Mouse (Mus musculus): ENCODE measurements at regions not wholly inside any gene's neighbourhood (a gene's known extent, or its start where the extent isn't known, plus 50 kb on each side); places are given as distances from the start of the nearest gene placed in this dataset.
"Not testable (repeated sequence)": the region's sequence is repeated elsewhere in the genome, so short reads cannot be mapped to it uniquely, and the experiment has no call there.

- WGBS (ENCODE audit: insufficient replicate concordance): 51% methylated on average over 8 of the region's 8 CpGs
- H3K27ac ChIP-seq: no peak overlapping the region
- H3K4me3 ChIP-seq (replicated peaks): no peak overlapping the region
- no peak overlapping the region for H3K4me2 ChIP-seq
- no peak for ATAC-seq (ENCODE audit: low read depth)
- H3K9ac ChIP-seq: no peak overlapping the region
- DNase-seq: no peak
- H3K9me3 ChIP-seq (replicated peaks): no peaks in the 10 kb centered on the region
- no peaks in the 10 kb centered on the region for H3K36me3 ChIP-seq
- H3K4me1 ChIP-seq (replicated peaks): no peaks in the 10 kb centered on the region
- no peaks in the 10 kb centered on the region for H3K27me3 ChIP-seq
Observed at GRCm38 (mm10) chr12:29050516-29051251, 299.1 kb downstream of the Eipr1 start.

GRCm38 (mm10) chr12:29054367-29054766, 302.8 kb downstream of the Eipr1 start:
- WGBS (ENCODE audit: insufficient replicate concordance): 42% methylated on average over 7 of the region's 7 CpGs
- no peak overlapping the region for H3K27ac ChIP-seq
- ATAC-seq (ENCODE audit: low read depth): no peak

GRCm38 (mm10) chr12:29062025-29062637, 310.5 kb downstream of the Eipr1 start:
- Histone ChIP-seq H3K9me3 (replicated peaks) (no peaks in the 10 kb centered on the region), H3K4me1 (replicated peaks) (no peaks in the 10 kb centered on the region), H3K9ac (no peak overlapping the region), H3K27me3 (no peaks in the 10 kb centered on the region), H3K36me3 (no peaks in the 10 kb centered on the region), H3K4me3 (replicated peaks) (no peak overlapping the region), H3K4me2 (no peak overlapping the region), H3K27ac (no peak overlapping the region)
- DNase-seq: no peak
- WGBS (ENCODE audit: insufficient replicate concordance): 64% methylated on average over 14 of the region's 14 CpGs
- no peak for ATAC-seq (ENCODE audit: low read depth)

More at GRCm38 (mm10) chr12:29054367-29054766, 302.8 kb downstream of the Eipr1 start:
- H3K9me3 ChIP-seq (replicated peaks): no peaks in the 10 kb centered on the region
- no peak overlapping the region for H3K9ac ChIP-seq
- no peaks in the 10 kb centered on the region for H3K4me1 ChIP-seq (replicated peaks)
- DNase-seq: no peak
- H3K4me3 ChIP-seq (replicated peaks): no peak overlapping the region
- no peak overlapping the region for H3K4me2 ChIP-seq
- no peaks in the 10 kb centered on the region for H3K27me3 ChIP-seq
- H3K36me3 ChIP-seq: no peaks in the 10 kb centered on the region

GRCm38 (mm10) chr12:29062801-29063200, 311.2 kb downstream of the Eipr1 start:
- DNase-seq (no peak), ATAC-seq (ENCODE audit: low read depth) (no peak)
- Histone ChIP-seq H3K36me3 (no peaks in the 10 kb centered on the region), H3K27ac (no peak overlapping the region), H3K4me2 (no peak overlapping the region), H3K4me1 (replicated peaks) (no peaks in the 10 kb centered on the region), H3K9me3 (replicated peaks) (no peaks in the 10 kb centered on the region), H3K4me3 (replicated peaks) (no peak overlapping the region), H3K27me3 (no peaks in the 10 kb centered on the region), H3K9ac (no peak overlapping the region)
- 71% methylated on average over 3 of the region's 3 CpGs for WGBS (ENCODE audit: insufficient replicate concordance)

GRCm38 (mm10) chr12:29068180-29068579, 316.6 kb downstream of the Eipr1 start:
- H3K27ac ChIP-seq: no peak overlapping the region
- 20% methylated on average over 5 of the region's 5 CpGs for WGBS (ENCODE audit: insufficient replicate concordance)
- H3K4me1 ChIP-seq (replicated peaks): no peaks in the 10 kb centered on the region
- H3K27me3 ChIP-seq: no peaks in the 10 kb centered on the region
- DNase-seq: no peak
- no peak for ATAC-seq (ENCODE audit: low read depth)
- no peak overlapping the region for H3K9ac ChIP-seq
- H3K4me3 ChIP-seq (replicated peaks): no peak overlapping the region
- H3K36me3 ChIP-seq: no peaks in the 10 kb centered on the region
- no peaks in the 10 kb centered on the region for H3K9me3 ChIP-seq (replicated peaks)
- H3K4me2 ChIP-seq: no peak overlapping the region

- WGBS (ENCODE audit: insufficient replicate concordance): 58% methylated on average over 10 of the region's 10 CpGs
- no peak for ATAC-seq (ENCODE audit: low read depth)
Observed at GRCm38 (mm10) chr12:29075096-29075852, 323.7 kb downstream of the Eipr1 start.

GRCm38 (mm10) chr12:29076606-29077005, 325.0 kb downstream of the Eipr1 start:
- Histone ChIP-seq H3K27me3 (no peaks in the 10 kb centered on the region), H3K4me2 (no peak overlapping the region), H3K4me3 (replicated peaks) (no peak overlapping the region), H3K27ac (no peak overlapping the region), H3K9ac (no peak overlapping the region), H3K9me3 (replicated peaks) (no peaks in the 10 kb centered on the region), H3K36me3 (no peaks in the 10 kb centered on the region), H3K4me1 (replicated peaks) (no peaks in the 10 kb centered on the region)
- DNase-seq (no peak), ATAC-seq (ENCODE audit: low read depth) (no peak)
- 55% methylated on average over 1 of the region's 1 CpGs for WGBS (ENCODE audit: insufficient replicate concordance)

More at GRCm38 (mm10) chr12:29075096-29075852, 323.7 kb downstream of the Eipr1 start:
- H3K4me3 ChIP-seq (replicated peaks): no peak overlapping the region
- H3K9ac ChIP-seq: no peak overlapping the region
- no peaks in the 10 kb centered on the region for H3K9me3 ChIP-seq (replicated peaks)
- DNase-seq: no peak
- H3K36me3 ChIP-seq: no peaks in the 10 kb centered on the region
- H3K27ac ChIP-seq: no peak overlapping the region
- H3K27me3 ChIP-seq: no peaks in the 10 kb centered on the region
- H3K4me2 ChIP-seq: no peak overlapping the region
- no peaks in the 10 kb centered on the region for H3K4me1 ChIP-seq (replicated peaks)

GRCm38 (mm10) chr12:29079011-29079410, 327.4 kb downstream of the Eipr1 start:
- Histone ChIP-seq H3K27me3 (no peaks in the 10 kb centered on the region), H3K4me1 (replicated peaks) (no peaks in the 10 kb centered on the region), H3K36me3 (no peaks in the 10 kb centered on the region), H3K9me3 (replicated peaks) (no peaks in the 10 kb centered on the region), H3K4me3 (replicated peaks) (no peak overlapping the region), H3K4me2 (no peak overlapping the region), H3K27ac (no peak overlapping the region), H3K9ac (no peak overlapping the region)
- WGBS (ENCODE audit: insufficient replicate concordance): 63% methylated on average over 1 of the region's 1 CpGs
- DNase-seq: no peak
- ATAC-seq (ENCODE audit: low read depth): no peak

GRCm38 (mm10) chr12:29083426-29084221, 332.0 kb downstream of the Eipr1 start:
- no peak overlapping the region for H3K4me3 ChIP-seq (replicated peaks)
- no peaks in the 10 kb centered on the region for H3K9me3 ChIP-seq (replicated peaks)
- no peak overlapping the region for H3K9ac ChIP-seq
- WGBS (ENCODE audit: insufficient replicate concordance): 48% methylated on average over 13 of the region's 13 CpGs
- H3K27ac ChIP-seq: no peak overlapping the region
- no peak overlapping the region for H3K4me2 ChIP-seq
- no peaks in the 10 kb centered on the region for H3K27me3 ChIP-seq
- ATAC-seq (ENCODE audit: low read depth): no peak
- no peak for DNase-seq
- no peaks in the 10 kb centered on the region for H3K4me1 ChIP-seq (replicated peaks)
- no peaks in the 10 kb centered on the region for H3K36me3 ChIP-seq

GRCm38 (mm10) chr12:29087245-29087644, 335.6 kb downstream of the Eipr1 start:
- H3K4me2 ChIP-seq; H3K27ac ChIP-seq; H3K27me3 ChIP-seq; DNase-seq; ATAC-seq (ENCODE audit: low read depth); H3K9ac ChIP-seq; H3K36me3 ChIP-seq; H3K4me1 ChIP-seq (replicated peaks); H3K4me3 ChIP-seq (replicated peaks); H3K9me3 ChIP-seq (replicated peaks): not testable (repeated sequence)
- WGBS (ENCODE audit: insufficient replicate concordance): 56% methylated on average over 2 of the region's 2 CpGs

- H3K27ac ChIP-seq: no peak overlapping the region
- DNase-seq (no peak), ATAC-seq (ENCODE audit: low read depth) (no peak)
- no peak overlapping the region for H3K9ac ChIP-seq
- H3K4me1 ChIP-seq (replicated peaks): no peaks in the 10 kb centered on the region
- H3K9me3 ChIP-seq (replicated peaks): no peaks in the 10 kb centered on the region
- no peak overlapping the region for H3K4me3 ChIP-seq (replicated peaks)
- WGBS (ENCODE audit: insufficient replicate concordance): 39% methylated on average over 3 of the region's 3 CpGs
- H3K4me2 ChIP-seq: no peak overlapping the region
- no peaks in the 10 kb centered on the region for H3K27me3 ChIP-seq
- H3K36me3 ChIP-seq: no peaks in the 10 kb centered on the region
Observed at GRCm38 (mm10) chr12:29089634-29090033, 338.0 kb downstream of the Eipr1 start.

All from liver, embryonic 13.5 days (tissue).